Mouse (Mus musculus) erythroid progenitor cell, adult 5-6 weeks (primary cell): ENCODE measurements around the gene Ccdc36. TPM values are rescaled to one million over a fixed set of nuclear protein-coding genes. Genes with fewer than 3 reads are reported as not detected.

Experiments used
- ATAC-seq: replicated peaks from 2 replicates; pipeline ENCODE4 v1.8.0; 2016; ENCODE audit warnings: moderate number of reproducible peaks, mild to moderate bottlenecking, moderate TSS enrichment, inconsistent platforms; ENCODE audit not compliant: poor library complexity, low FRiP score, severe bottlenecking
- total RNA-seq, 2 experiments: library from RNA; stranded (forward) in 1 of 2; stranded (reverse) in 1 of 2; fragments of 150-400 nt in 1 of 2; fragments of 186-747, 209-891 nt in 1 of 2; gene quantifications; 2 replicates each; pipeline versions ENCODE4 v1.2.3 to v1.2.4; 2015 to 2017; ENCODE audit warnings: low replicate concordance in 2 of 2

Gene Ccdc36
- total RNA-seq, 2 experiments from 2014 or later = 1.1 TPM; not detected in 1

DNA sequence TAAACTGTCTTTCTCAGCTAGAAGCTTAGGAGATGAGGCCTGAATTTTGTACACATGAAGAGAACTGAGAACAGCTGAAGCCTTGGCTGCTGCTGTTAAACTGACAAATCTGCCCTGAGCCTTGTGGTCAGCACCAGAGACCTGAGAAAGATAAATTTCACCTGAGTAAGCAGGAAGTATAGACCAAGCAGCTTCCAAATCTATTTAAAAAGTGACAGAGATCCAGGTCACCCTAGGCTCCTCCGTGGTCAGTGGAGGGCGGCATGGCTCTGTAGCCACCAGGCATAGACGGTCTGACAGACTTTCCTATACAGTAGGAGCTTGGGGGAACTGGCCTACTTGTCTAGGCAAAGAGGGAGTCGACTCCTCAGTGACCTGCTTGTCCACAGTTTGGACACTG lies 41.5 kb downstream of the Ccdc36 start:
- ATAC-seq = no peak

DNA sequence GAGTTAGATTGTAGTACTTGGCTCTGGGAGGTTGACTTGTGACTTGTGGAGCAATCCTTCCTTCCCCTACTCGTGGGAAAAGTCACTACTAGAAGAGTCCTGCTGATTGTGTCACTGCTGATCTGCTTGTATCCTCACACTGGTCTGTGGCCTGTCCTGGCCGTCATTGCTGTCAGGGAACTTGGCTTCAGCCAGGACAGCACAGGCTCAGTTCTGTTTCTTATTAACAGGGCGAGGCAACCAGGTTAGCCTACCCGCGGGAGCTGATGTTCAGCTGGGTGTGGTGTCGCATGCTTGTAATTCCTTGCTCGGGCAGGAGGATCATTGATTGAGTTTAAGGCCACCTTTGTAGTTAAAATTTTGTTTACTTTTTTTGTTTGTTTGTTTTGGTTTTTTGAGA lies 43.3 kb downstream of the Ccdc36 start:
- no peak for ATAC-seq

DNA sequence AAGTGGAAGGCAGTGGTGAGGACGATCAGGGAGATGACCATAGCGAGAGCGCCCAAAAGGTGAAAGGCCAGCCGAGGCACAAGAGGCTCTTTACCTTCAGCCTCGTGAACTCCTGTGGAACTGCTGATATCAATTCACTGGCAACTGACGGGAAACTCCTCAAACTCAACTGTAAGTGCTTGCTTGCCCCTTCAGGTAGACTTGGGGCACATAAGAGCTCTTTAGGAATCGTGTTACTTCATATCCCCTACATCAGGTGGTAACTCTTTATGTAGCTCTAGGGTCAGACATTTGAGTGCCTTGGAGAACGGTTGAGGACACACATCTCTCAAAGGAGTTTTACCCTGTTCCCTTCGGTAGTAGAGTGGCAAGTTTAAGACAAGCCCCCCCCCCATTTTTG lies 46.9 kb downstream of the Ccdc36 start:
- ATAC-seq = no peak

DNA sequence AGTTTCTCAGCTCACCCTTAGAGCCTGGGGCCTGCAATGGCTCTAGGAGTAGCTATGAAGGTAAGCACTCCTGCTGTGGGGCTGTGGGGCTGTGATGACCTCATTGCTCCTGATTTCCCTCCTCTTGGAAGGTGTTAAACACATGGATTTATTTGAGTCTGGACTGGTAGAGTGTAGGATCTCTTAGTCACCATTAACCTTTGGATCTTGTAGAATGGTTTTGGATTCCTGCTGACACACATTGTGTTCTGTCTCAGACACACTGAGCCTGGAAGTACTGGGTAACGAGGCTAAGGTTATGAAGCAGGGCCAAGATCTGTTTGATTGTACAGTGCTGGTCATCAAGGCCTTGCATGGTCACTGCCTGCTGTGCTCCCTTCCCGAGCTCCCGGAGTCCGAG lies 49.0 kb downstream of the Ccdc36 start:
- ATAC-seq = no peak

DNA sequence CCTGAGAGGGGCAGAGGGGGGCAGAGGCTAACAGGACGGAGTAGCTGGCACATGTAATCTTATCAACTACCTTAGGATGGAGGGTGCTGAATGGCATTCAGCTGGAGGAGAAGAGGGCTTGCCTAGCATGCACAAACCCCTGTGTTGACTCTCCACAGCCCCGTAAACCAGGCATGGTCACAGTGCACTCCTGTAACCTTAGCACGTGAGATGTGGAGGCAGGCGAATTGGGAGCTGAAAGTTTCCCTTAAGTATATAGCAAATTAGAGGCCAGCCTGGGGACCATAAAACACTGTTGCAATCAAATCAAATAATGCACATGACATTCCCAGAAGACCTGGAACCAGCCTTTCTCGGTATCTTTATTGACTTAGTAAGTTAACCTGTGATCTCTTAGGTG lies 49.5 kb downstream of the Ccdc36 start:
- no peak for ATAC-seq

DNA sequence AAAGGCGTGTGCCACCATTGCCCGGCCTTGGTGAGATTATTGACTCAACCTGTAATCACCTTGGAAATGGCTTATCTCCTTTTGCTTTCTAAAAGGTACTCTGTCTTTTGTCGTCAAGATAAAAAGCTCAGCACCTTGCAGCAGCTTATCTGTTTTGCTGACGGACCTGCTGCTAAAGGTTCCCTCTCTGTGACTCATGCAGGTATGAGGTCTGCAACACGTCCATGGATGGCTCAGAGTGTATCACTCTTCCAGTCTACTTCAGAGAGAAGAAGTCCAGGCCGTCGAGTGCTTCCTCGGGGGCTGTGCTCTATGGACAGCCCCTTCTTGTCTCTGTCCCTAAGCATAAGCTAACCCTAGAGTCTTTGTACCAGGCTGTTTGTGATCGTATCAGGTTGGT lies 50.0 kb downstream of the Ccdc36 start:
- no peak for ATAC-seq

Other genes with a start within 250 kb of the Ccdc36 start
- under 0.01 and 0.42 TPM in 2 replicates for gene Bsn, start 238.1 kb downstream of the Ccdc36 start, total RNA-seq (2015; ENCODE audit: low replicate concordance)
- gene Bsn, start 238.1 kb downstream of the Ccdc36 start, total RNA-seq (2017; ENCODE audit: low replicate concordance) = 1.5 TPM in 1 of 2 replicates, not detected in the other
- gene Dag1, start 164.5 kb downstream of the Ccdc36 start, total RNA-seq (2015; ENCODE audit: low replicate concordance) = 11.2 and 14.3 TPM in 2 replicates
- 5.4 and 6.3 TPM in 2 replicates for gene Dag1, start 164.5 kb downstream of the Ccdc36 start, total RNA-seq (2017; ENCODE audit: low replicate concordance)
- not detected in 2 replicates for gene Nicn1, start 138.1 kb downstream of the Ccdc36 start, total RNA-seq (2015; ENCODE audit: low replicate concordance)
- 0.64 and 0.91 TPM in 2 replicates for gene Nicn1, start 138.1 kb downstream of the Ccdc36 start, total RNA-seq (2017; ENCODE audit: low replicate concordance)
- gene Amt, start 131.6 kb downstream of the Ccdc36 start, total RNA-seq (2015; ENCODE audit: low replicate concordance) = not detected in 2 replicates
- not detected in 2 replicates for gene Amt, start 131.6 kb downstream of the Ccdc36 start, total RNA-seq (2017; ENCODE audit: low replicate concordance)
- 157 and 175 TPM in 2 replicates for gene Rhoa, start 122.4 kb downstream of the Ccdc36 start, total RNA-seq (2015; ENCODE audit: low replicate concordance)
- 253 and 313 TPM in 2 replicates for gene Rhoa, start 122.4 kb downstream of the Ccdc36 start, total RNA-seq (2017; ENCODE audit: low replicate concordance)
- gene Tcta, start 122.3 kb downstream of the Ccdc36 start, total RNA-seq (2015; ENCODE audit: low replicate concordance) = 5.9 and 11.5 TPM in 2 replicates
- 2.3 and 2.4 TPM in 2 replicates for gene Tcta, start 122.3 kb downstream of the Ccdc36 start, total RNA-seq (2017; ENCODE audit: low replicate concordance)
- gene Gpx1, start 89.6 kb downstream of the Ccdc36 start, total RNA-seq (2015; ENCODE audit: low replicate concordance) = 4,218 and 4,387 TPM in 2 replicates
- 2,703 and 2,741 TPM in 2 replicates for gene Gpx1, start 89.6 kb downstream of the Ccdc36 start, total RNA-seq (2017; ENCODE audit: low replicate concordance)
- gene Usp4, start 80.6 kb downstream of the Ccdc36 start, total RNA-seq (2015; ENCODE audit: low replicate concordance) = 162 and 251 TPM in 2 replicates
- 123 and 148 TPM in 2 replicates for gene Usp4, start 80.6 kb downstream of the Ccdc36 start, total RNA-seq (2017; ENCODE audit: low replicate concordance)
- gene 1700102P08Rik, start 35.7 kb downstream of the Ccdc36 start, total RNA-seq (2015; ENCODE audit: low replicate concordance) = 2.1 and 2.2 TPM in 2 replicates
- 1.2 and 4.6 TPM in 2 replicates for gene 1700102P08Rik, start 35.7 kb downstream of the Ccdc36 start, total RNA-seq (2017; ENCODE audit: low replicate concordance)
- gene BC048562, start 8.0 kb upstream of the Ccdc36 start, total RNA-seq (2015; ENCODE audit: low replicate concordance) = not detected in 2 replicates
- gene BC048562, start 8.0 kb upstream of the Ccdc36 start, total RNA-seq (2017; ENCODE audit: low replicate concordance) = not detected in 2 replicates
- gene Ccdc71, start 32.0 kb upstream of the Ccdc36 start, total RNA-seq (2015; ENCODE audit: low replicate concordance) = 3.4 and 23.4 TPM in 2 replicates
- gene Ccdc71, start 32.0 kb upstream of the Ccdc36 start, total RNA-seq (2017; ENCODE audit: low replicate concordance) = 9.5 and 14.6 TPM in 2 replicates
- 2.5 and 2.9 TPM in 2 replicates for gene Klhdc8b, start 33.1 kb upstream of the Ccdc36 start, total RNA-seq (2015; ENCODE audit: low replicate concordance)
- gene Klhdc8b, start 33.1 kb upstream of the Ccdc36 start, total RNA-seq (2017; ENCODE audit: low replicate concordance) = 5.4 TPM in 1 of 2 replicates, not detected in the other
- not detected in 2 replicates for gene Lamb2, start 51.3 kb upstream of the Ccdc36 start, total RNA-seq (2015; ENCODE audit: low replicate concordance)
- not detected in 2 replicates for gene Lamb2, start 51.3 kb upstream of the Ccdc36 start, total RNA-seq (2017; ENCODE audit: low replicate concordance)
- gene Usp19, start 62.1 kb upstream of the Ccdc36 start, total RNA-seq (2015; ENCODE audit: low replicate concordance) = 52.6 and 63.7 TPM in 2 replicates
- gene Usp19, start 62.1 kb upstream of the Ccdc36 start, total RNA-seq (2017; ENCODE audit: low replicate concordance) = 54.7 and 58.7 TPM in 2 replicates
- 67.5 and 85.1 TPM in 2 replicates for gene Qars, start 79.2 kb upstream of the Ccdc36 start, total RNA-seq (2015; ENCODE audit: low replicate concordance)
- 78.3 and 79.2 TPM in 2 replicates for gene Qars, start 79.2 kb upstream of the Ccdc36 start, total RNA-seq (2017; ENCODE audit: low replicate concordance)
- 92.6 and 141 TPM in 2 replicates for gene Qrich1, start 88.3 kb upstream of the Ccdc36 start, total RNA-seq (2015; ENCODE audit: low replicate concordance)
- gene Qrich1, start 88.3 kb upstream of the Ccdc36 start, total RNA-seq (2017; ENCODE audit: low replicate concordance) = 117 and 139 TPM in 2 replicates
- gene Impdh2, start 131.8 kb upstream of the Ccdc36 start, total RNA-seq (2015; ENCODE audit: low replicate concordance) = 28.8 and 75.0 TPM in 2 replicates
- 37.1 and 46.5 TPM in 2 replicates for gene Impdh2, start 131.8 kb upstream of the Ccdc36 start, total RNA-seq (2017; ENCODE audit: low replicate concordance)
- gene Ndufaf3, start 138.9 kb upstream of the Ccdc36 start, total RNA-seq (2015; ENCODE audit: low replicate concordance) = 16.3 and 22.0 TPM in 2 replicates
- gene Ndufaf3, start 138.9 kb upstream of the Ccdc36 start, total RNA-seq (2017; ENCODE audit: low replicate concordance) = 1.4 and 37.6 TPM in 2 replicates
- 47.8 and 48.7 TPM in 2 replicates for gene Dalrd3, start 141.4 kb upstream of the Ccdc36 start, total RNA-seq (2015; ENCODE audit: low replicate concordance)
- gene Dalrd3, start 141.4 kb upstream of the Ccdc36 start, total RNA-seq (2017; ENCODE audit: low replicate concordance) = 18.7 and 23.7 TPM in 2 replicates
- gene Wdr6, start 150.3 kb upstream of the Ccdc36 start, total RNA-seq (2015; ENCODE audit: low replicate concordance) = 2.9 and 6.8 TPM in 2 replicates
- gene Wdr6, start 150.3 kb upstream of the Ccdc36 start, total RNA-seq (2017; ENCODE audit: low replicate concordance) = 1.4 and 3.7 TPM in 2 replicates
- gene P4htm, start 169.2 kb upstream of the Ccdc36 start, total RNA-seq (2015; ENCODE audit: low replicate concordance) = not detected in 2 replicates
- gene P4htm, start 169.2 kb upstream of the Ccdc36 start, total RNA-seq (2017; ENCODE audit: low replicate concordance) = not detected in 2 replicates
- 36.0 and 49.4 TPM in 2 replicates for gene Arih2, start 220.9 kb upstream of the Ccdc36 start, total RNA-seq (2015; ENCODE audit: low replicate concordance)
- gene Arih2, start 220.9 kb upstream of the Ccdc36 start, total RNA-seq (2017; ENCODE audit: low replicate concordance) = 77.1 and 79.9 TPM in 2 replicates
- gene Slc25a20, start 233.6 kb upstream of the Ccdc36 start, total RNA-seq (2015; ENCODE audit: low replicate concordance) = 4.2 TPM in 1 of 2 replicates, not detected in the other
- 2.0 and 6.9 TPM in 2 replicates for gene Slc25a20, start 233.6 kb upstream of the Ccdc36 start, total RNA-seq (2017; ENCODE audit: low replicate concordance)